Mouse (Mus musculus) G1E-ER4 (cell line): Measurements from ENCODE around the gene Rreb1. TPM values are rescaled to one million over a fixed set of nuclear protein-coding genes. Genes with fewer than 3 reads are reported as not detected.

Experiments
- GATA1 ChIP-seq: IDR thresholded peaks from one replicate; pipeline ENCODE4 v1.8.0; 2012; ENCODE audit warnings: low read length, inconsistent platforms
- polyA plus RNA-seq: library from polyadenylated mRNA; stranded (reverse); fragments of >175 nt; gene quantifications from 2 replicates; pipeline ENCODE4 v1.2.3, GENCODE M21; 2012

Gene Rreb1
- polyA plus RNA-seq, 1 experiment, result 80.2 TPM

DNA sequence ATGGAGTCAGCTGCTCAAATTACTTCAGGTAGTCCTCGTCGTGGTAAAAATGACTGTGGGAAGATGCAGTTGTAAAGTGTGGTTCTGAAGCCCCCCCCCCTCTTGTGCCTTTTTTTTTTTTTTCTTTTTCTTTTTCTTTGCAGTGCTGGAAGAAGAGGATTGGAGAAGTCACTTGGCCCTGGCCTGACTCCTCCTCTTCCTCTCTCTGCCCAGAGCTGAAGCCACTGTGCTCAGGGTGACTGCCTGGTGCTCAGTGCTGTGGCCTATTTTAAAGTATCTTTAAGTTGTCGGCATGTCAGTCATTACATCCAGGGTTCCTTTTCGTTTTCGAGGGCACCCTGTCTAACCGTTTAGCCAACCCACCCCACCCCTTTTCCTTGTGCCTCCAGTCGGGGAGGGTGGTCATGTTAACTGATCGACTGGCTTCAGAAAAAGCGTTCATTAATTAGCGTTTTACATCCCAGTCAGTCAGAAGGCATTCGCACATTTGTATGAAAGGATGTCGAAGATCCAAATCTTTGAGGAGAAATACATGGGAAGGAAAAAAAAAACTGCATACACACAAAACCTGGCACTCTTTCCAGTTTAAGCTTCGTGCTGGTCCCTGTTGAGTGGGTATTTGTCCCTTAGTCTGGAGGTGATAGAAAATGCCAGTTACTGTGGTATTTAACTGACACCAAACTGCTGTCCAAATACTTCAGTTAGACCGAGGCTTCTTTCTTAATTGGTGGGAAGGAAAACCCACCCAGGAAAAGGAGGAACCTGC is 76.4 kb downstream of the Rreb1 start:
- TF ChIP-seq GATA1, result no peak

DNA sequence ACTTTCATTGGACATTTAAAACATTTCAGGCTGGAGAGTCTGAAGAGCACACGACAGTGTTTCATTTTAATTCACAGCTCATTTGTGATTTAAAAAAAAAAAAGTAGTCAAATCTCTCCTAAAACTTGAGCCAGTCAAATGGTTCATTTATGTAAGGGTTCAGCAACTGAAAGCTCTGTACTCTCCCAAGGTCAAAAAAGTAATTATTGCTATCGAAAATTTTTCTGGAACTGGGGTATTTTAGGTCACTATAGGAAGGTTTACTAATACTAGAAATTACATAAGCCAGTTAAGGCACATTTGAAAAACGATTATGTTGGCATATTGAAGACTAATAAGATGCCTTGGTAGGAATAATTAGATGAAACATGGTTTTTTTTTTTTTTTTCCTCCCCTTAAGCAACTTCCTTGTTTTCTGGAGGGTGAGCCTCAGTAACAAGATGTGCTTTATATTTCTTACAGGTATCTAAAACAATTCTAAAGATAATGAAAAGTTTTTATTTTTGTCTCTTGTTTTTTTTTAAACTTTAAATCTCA is 77.1 kb downstream of the Rreb1 start:
- TF ChIP-seq GATA1, result no peak

DNA sequence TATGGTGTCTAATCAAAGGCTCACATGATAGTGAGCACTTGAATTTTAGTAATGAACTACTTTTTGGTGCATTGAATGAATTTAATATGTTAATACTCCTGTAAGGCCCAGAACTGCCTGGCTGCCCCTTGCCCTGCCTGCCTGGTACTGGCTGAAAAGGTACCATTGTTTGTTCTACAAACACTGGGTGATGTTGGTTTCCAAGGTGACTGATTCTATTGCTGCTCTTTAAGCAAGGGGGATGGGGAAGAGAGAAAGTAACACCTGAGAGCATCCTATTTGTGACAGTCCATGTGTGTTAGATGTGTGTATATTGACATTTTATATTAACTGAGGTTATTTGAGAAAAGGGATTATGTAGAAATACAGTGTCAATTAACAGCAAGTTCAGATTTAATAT is 77.6 kb downstream of the Rreb1 start:
- no peak for TF ChIP-seq GATA1

- TF ChIP-seq GATA1, result no peak
Observed at GRCm38 (mm10) chr13:37856537-37856936, 78.3 kb downstream of the Rreb1 start.

- no peak for TF ChIP-seq GATA1
Observed at GRCm38 (mm10) chr13:37857284-37858065, 79.3 kb downstream of the Rreb1 start.

DNA sequence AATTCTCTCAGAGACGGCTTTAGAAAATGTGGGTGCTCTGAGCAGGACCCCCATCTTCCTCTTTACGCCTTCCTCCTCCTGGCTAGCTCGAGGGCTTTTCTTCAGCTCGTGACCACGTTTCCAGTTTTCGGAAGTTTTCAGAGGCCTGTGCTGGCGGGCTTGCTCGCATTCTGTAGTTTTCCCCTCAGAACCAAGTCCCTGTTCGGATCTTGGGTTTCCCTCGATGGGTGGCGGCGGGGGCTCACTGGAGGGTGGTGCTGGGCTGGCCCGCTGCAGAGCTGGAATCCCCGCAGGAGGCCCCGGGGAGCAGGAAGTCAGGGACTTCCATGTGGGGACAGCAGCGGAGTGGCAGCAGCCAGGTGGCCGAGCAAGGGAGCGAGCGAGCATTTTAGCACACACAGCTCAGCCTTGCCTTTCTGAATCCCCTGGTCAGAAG is 79.9 kb downstream of the Rreb1 start:
- no peak for TF ChIP-seq GATA1

- TF ChIP-seq GATA1, result no peak
Observed at GRCm38 (mm10) chr13:37858508-37858907, 80.3 kb downstream of the Rreb1 start.

DNA sequence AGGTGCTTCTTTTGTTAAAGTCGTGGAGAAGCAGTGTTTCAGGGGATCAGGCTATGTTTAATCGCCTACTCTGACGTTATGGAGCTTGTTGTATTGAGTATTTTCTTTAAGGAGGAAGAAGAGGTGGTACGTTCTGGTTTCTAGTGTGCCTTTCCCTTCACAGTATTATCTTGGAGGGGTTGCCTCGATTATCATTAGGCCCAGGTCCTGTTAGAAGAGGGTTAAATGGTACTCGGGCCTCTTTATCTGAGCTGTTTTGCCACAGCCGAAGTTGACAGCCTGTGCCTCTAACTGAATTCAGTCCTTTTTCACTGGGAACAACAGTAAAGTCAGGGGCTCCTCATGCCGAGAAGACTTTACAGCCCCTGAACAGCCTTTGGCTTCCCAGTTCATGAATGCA is 81.6 kb downstream of the Rreb1 start:
- TF ChIP-seq GATA1, result peak; percentile 50

- no peak for TF ChIP-seq GATA1
Observed at GRCm38 (mm10) chr13:37860204-37860603, 82.0 kb downstream of the Rreb1 start.

DNA sequence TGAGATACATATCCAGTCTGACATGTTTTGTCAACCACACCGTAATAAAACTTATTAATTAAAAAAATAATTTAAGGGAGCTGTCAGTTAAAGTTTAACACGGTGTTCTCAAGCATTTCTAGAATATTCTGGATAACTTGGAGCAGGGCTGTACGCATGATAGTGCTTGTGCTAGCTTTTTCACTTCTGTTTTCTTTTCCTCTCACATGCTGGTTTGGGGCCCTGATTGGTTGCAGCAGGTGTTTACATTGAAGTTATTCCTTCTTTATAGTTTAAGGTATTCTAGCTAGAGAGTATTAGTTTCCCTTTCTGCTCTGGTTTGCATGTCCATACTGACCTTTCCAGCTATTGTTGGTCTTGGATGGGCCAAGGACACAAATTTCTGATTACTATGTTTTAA is 82.6 kb downstream of the Rreb1 start:
- TF ChIP-seq GATA1, result no peak

GRCm38 (mm10) chr13:37862492-37862891 is 84.3 kb downstream of the Rreb1 start:
- TF ChIP-seq GATA1, result no peak

DNA sequence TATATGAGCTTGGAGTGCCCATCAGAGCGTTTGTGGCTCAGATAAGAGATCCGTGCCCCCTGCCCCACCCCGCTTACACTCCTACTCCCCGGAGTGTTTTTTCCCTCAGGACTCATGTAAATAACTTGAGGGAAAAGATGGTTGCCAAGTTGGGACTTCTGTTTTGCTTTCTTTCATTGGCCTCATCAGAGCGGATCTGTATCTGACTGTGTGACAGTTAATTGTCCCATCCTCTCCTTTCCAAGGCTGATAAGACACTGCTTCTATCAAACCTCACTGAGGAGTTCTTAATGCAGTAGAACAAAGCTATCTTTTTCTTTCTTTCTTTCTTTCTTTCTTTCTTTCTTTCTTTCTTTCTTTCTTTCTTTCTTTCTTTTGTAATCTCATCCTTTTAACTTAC is 85.4 kb downstream of the Rreb1 start:
- no peak for TF ChIP-seq GATA1

GRCm38 (mm10) chr13:37864697-37865096 is 86.5 kb downstream of the Rreb1 start:
- TF ChIP-seq GATA1, result no peak

GRCm38 (mm10) chr13:37866296-37866695 is 88.1 kb downstream of the Rreb1 start:
- TF ChIP-seq GATA1, result no peak

GRCm38 (mm10) chr13:37866846-37867245 is 88.6 kb downstream of the Rreb1 start:
- no peak for TF ChIP-seq GATA1

- TF ChIP-seq GATA1, result no peak
Observed at GRCm38 (mm10) chr13:37870118-37870908, 92.1 kb downstream of the Rreb1 start.
